Mouse (Mus musculus) cerebellum, postnatal 36 days (tissue): Measurements from ENCODE around the gene Galnt18.

Experiments
- DNase-seq, 2 experiments: peaks; one replicate each; pipeline ENCODE4 v3.0.0; 2021 to 2022; ENCODE audit warnings: mixed read lengths in 2 of 2

Galnt18 gene

GRCm38 (mm10) chr7:111712797-111713196, 67.0 kb downstream of the Galnt18 start:
- DNase-seq: no peak

GRCm38 (mm10) chr7:111711045-111711808, 68.5 kb downstream of the Galnt18 start:
- DNase-seq: no peak

DNA sequence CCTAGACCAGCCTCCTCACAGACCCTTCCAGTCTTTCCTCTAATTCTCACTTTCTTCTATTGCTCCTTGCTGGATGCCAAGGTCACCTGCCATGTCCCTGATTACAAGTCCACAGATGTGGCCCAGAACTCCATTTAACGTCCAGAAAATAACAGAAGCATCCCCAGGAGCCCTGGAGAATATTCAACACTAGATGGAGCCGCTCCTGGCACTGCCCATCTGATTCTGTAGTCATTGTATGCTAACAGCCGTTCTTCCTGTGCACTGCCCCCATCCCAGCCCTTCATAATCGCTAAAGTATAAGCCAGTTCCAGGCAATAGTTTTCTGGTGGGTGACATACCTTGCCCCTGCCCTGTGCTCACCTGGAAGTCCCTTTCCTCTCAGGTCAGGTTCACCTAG, 69.5 kb downstream of the Galnt18 start:
- no peak for DNase-seq

DNA sequence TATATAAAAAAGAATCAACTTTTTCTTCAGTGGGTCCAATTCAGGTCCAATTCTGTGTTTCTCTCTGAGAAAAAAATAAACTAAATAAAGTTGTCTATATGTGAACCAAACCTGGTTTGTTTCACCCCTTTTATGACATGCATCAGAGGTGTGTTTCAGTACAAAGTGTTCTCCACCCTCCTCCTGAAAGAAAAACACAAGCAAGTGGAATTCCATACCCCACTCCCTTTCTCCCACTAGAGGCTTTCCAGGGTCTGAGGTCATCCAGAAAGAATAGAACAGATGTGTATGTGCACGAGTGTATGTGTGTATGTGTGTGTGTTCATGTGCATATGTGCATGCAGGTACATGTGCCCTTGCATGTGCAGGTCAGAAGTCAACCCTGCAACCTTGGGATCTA, 71.2 kb downstream of the Galnt18 start:
- no peak for DNase-seq

DNA sequence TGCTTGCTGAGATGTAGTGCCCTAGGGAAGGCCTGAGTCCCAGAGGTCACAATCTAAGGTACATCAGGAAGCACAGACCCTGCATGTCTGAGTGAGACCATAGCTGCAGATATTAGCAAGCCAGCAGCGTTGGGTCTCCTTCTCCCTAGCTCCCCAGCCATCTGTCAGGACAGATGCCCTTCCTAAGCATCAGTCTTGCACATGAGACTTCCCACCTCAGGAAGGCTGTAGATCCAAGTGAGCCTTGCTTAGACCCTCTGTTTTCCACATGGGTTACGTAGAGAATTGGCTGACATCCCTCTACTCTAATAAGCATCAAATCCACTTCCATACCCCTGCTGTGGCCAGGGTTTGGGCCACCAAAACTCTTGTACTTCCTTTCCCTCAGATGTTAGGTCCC, 76.8 kb downstream of the Galnt18 start:
- no peak for DNase-seq

DNA sequence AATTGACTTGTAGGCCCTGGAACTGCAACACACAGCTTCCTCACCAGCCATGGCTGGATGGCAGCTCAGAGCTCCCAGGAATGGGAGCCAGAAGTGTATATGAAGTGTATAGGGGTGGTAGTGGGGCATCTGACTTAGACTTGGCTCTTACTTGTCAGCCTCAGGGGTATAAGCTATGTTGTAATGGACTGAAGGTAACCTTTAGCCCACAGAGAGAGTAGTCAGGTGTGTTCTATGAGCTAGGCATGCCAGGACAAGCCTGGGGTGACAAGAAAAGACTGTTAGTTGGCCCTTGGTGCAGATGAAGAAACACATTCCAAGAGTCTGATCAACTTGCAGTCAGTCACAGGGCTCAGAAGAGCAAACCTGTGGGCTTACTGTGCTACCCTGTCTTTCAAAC, 78.0 kb downstream of the Galnt18 start:
- DNase-seq: no peak

GRCm38 (mm10) chr7:111699446-111699845, 80.3 kb downstream of the Galnt18 start:
- no peak for DNase-seq

DNA sequence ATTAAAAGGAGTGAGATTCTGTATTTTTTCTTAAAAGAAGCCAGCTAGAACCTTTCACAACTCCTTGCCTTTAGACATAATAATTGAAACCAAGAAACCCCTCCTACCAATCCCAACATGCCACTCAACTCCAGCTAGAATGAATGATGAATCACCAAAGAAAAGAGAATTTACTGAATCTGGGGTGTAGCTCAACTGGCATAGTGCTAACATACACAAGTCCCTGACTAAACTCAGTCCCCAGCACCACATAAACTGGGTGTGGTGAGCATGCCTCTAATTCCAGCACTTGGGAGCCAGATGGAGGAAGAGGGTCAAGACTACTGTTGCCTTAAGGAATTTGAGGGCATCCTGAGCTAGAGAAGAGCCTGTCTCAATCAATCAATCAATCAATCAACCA, 83.6 kb downstream of the Galnt18 start:
- DNase-seq: no peak

- peak; percentile 65 to 68 for DNase-seq
Observed at GRCm38 (mm10) chr7:111694312-111694711, 85.5 kb downstream of the Galnt18 start.

DNA sequence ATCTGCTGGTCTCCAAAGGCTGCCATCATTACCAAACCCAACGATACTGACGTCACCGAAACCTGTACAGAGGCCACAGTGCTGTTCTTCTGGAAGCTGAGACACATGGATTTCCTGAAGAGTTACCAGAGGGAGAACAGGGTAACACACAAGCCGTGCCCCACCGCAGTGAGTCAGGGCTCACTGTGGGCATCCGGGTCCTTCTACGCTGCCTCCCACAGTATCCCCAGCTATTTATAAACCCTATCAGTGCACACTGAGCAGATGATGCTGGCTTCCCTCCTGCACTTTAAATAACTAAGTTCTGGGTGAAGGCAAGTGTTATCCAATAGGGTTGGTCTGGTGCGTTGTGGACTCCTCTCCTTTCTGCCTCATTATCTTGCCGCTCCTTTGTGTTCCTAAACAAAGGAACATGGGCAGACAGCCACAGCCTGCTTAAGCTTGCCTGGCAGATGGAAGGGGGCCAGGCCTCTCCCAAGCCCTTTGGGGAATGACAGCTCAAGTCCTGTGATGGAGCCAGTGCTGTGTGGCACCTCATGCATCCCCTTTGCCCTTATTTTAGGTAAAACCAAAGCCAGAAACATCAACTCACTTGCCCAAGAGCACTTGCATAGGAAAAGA, 87.0 kb downstream of the Galnt18 start:
- DNase-seq: peak; percentile 52 to 57

DNA sequence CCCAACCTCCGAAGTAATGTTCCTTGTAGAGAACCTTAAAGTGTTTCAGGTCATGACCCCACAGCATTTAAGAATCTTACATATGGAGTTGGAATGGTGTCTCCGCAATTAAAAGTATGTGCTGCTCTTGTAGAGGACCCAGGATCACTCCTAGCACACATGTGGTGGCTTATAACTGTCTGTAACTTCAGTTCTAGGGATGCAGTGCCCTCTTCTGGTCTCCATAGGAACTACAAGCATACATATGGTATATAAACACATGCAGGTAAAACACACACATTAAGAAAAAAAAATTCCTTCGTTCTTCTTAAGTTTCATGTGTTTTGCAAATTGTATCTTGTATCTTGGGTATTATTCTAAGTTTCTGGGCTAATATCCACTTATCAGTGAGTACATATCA, 99.7 kb downstream of the Galnt18 start:
- DNase-seq: no peak

GRCm38 (mm10) chr7:111676483-111676882, 103.3 kb downstream of the Galnt18 start:
- DNase-seq: no peak

GRCm38 (mm10) chr7:111672467-111672866, 107.3 kb downstream of the Galnt18 start:
- no peak for DNase-seq

GRCm38 (mm10) chr7:111663139-111664073, 116.4 kb downstream of the Galnt18 start:
- peak; percentile 20 to 24 for DNase-seq

DNA sequence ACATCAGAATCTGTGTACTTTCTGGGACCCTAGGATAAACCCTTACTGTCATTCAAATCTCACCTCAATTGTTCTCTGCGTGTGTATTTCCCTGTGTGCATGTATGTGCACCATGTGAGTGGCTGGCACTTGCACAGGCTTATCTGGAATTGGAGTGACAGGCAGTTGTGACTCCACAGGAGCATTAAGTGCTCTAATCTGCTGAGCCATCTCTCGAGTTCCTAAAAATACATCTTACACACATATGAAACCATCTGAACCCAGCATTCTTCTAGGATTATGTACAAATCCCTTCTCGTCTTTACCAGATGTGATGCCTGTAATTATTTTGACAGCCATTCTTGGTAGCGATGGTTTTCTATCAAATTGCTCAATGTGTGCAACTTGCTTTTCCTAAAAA, 121.2 kb downstream of the Galnt18 start:
- no peak for DNase-seq

DNA sequence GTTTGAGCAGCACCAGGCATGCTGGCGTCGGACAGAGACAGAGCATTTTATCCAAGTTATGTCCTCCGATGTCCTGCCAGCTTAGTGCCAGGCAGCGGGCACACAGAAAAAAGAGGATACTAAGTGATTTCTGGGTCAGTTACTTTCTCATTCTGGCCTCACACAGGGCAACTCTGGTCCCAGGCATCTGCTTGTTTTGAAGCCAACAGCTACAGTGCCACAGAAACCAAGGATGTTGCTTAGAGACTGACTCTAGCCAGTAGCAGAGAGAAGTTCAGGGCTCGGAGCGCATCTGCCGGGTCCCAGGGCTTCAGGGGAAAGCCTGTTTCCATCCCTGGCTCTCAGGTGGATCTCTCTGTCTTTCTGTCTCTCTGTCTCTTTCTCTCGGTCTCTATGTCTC, 124.8 kb downstream of the Galnt18 start:
- no peak for DNase-seq

GRCm38 (mm10) chr7:111654526-111654925, 125.3 kb downstream of the Galnt18 start:
- no peak for DNase-seq

GRCm38 (mm10) chr7:111644362-111644761, 135.4 kb downstream of the Galnt18 start:
- DNase-seq: peak in 1 of 2 experiments; percentile 15

- DNase-seq: no peak
Observed at GRCm38 (mm10) chr7:111638899-111639298, 140.9 kb downstream of the Galnt18 start.

- DNase-seq: no peak
Observed at GRCm38 (mm10) chr7:111638465-111638864, 141.3 kb downstream of the Galnt18 start.

DNA sequence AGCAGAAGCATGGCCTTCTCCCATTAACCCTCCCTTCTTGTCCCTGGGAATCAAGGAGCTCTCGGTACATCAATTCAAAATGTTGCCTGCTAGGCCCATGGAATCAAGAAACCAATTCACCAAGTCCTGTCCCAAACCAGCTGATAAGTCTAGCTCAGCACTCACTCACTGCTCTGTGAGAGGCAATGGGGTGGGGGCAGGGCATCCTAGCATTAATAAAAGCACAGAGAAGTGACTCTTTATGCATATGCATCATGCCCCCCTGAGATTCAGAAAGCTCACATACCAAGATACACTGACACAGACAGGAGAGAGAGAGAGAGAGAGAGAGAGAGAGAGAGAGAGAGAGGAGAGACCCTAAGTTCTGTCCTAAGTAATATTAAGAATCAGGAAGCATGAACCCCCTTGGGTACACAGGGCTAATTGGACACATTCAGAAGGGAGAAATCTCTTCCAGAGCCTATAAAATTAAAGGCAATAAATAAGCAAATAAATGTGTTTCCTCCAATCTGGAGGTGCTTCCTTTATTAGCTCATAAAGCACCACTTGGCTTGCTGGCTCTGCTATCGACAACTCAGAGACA, 141.8 kb downstream of the Galnt18 start:
- DNase-seq: no peak

DNA sequence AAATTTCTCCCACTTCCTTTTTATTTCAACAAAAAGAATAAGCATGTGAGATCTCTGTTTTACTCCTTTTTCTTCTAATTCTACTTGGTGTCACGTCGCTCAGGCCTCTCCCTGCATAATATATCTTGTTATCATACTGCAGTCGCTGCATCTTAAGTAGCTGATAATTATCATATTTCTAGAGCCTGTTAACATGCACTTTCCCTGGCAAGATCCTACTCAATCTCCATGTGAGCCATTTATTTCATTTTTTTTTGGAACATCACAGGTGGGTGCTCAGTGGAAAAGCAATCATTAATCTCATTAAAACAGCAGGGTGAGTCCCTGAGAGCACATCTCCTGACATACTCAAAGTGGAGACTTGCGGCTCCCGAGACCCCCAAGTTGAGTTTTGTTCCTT, 143.3 kb downstream of the Galnt18 start:
- DNase-seq: no peak

GRCm38 (mm10) chr7:111631265-111631664, 148.5 kb downstream of the Galnt18 start:
- no peak for DNase-seq
